Mouse (Mus musculus) hindbrain, postnatal 0 days (tissue): ENCODE data around the gene Tpm1. TPM values are rescaled to one million over a fixed set of nuclear protein-coding genes. Genes with fewer than 3 reads are reported as not detected.

ENCODE experiments used
- ATAC-seq: fragments of 200-750 bp; cut with Nextera tagmentation; 2 replicates; pipeline ENCODE4 v1.8.0; 2017; ENCODE audit warnings: mild to moderate bottlenecking, moderate TSS enrichment, moderate library complexity
- DNase-seq: peaks from one replicate; pipeline ENCODE4 v3.0.0-alpha.2; 2015; ENCODE audit warnings: low spot score
- H3K27ac ChIP-seq: fragments of 300-500 bp; sonication (generic); 2 replicates; pipeline ENCODE4 v1.5.1; 2014; ENCODE audit warnings: mild to moderate bottlenecking
- H3K27me3 ChIP-seq: fragments of 300-500 bp; sonication (generic); 2 replicates; pipeline ENCODE4 v1.6.1; 2014; ENCODE audit warnings: low read length, mixed read lengths; ENCODE audit not compliant: insufficient read depth
- H3K36me3 ChIP-seq: fragments of 300-500 bp; sonication (generic); 2 replicates; pipeline ENCODE4 v1.6.1; 2014; ENCODE audit warnings: low read length, mixed read lengths; ENCODE audit not compliant: insufficient read depth
- H3K4me1 ChIP-seq: fragments of 300-500 bp; sonication (generic); 2 replicates; pipeline ENCODE4 v1.6.1; 2014; ENCODE audit warnings: antibody characterized with exemption, low read length, mixed read lengths; ENCODE audit not compliant: insufficient read depth
- H3K4me2 ChIP-seq: fragments of 300-500 bp; sonication (generic); 2 replicates; pipeline ENCODE4 v1.6.1; 2014; ENCODE audit warnings: low read depth, mild to moderate bottlenecking, low read length, moderate library complexity, mixed read lengths
- H3K4me3 ChIP-seq: fragments of 300-500 bp; sonication (generic); 2 replicates; pipeline ENCODE4 v1.5.1; 2014; ENCODE audit warnings: low read length
- H3K9ac ChIP-seq: fragments of 300-500 bp; sonication (generic); replicated peaks from 2 replicates; pipeline ENCODE4 v1.6.1; 2014; ENCODE audit warnings: mild to moderate bottlenecking, low read length, moderate library complexity, mixed read lengths
- H3K9me3 ChIP-seq: fragments of 300-500 bp; sonication (generic); 2 replicates; pipeline ENCODE4 v1.6.1; 2016; ENCODE audit warnings: low read length, mixed read lengths
- CTCF ChIP-seq: IDR thresholded peaks from 2 replicates; pipeline ENCODE4 v1.5.1; 2016; ENCODE audit warnings: antibody characterized with exemption, control low read depth, low read depth
- WGBS: fragments of 180-500 bp; shearing (Covaris S2); extraction: QIAGEN DNeasy Blood & Tissue Kit; methylation state at CpG from one replicate; pipeline ENCODE4 v1.1.7; 2014; 5-methylcytosine and 5-hydroxymethylcytosine counted together
- polyA plus RNA-seq: library from polyadenylated mRNA; unstranded; fragments of >200 nt; fragmentation: Nextera tagmentation; extraction: Ambion mirVana; gene quantifications from 2 replicates; pipeline ENCODE4 v1.2.1, GENCODE M21; 2015
- total RNA-seq: library from RNA; depleted of rRNA; stranded (reverse); fragments of >200 nt; gene quantifications from 2 replicates; pipeline ENCODE4 v1.2.3, GENCODE M21; 2014

Gene Tpm1
- total and polyA plus RNA-seq, 2 experiments from 2014 or later = 98.8 to 177 TPM

DNA sequence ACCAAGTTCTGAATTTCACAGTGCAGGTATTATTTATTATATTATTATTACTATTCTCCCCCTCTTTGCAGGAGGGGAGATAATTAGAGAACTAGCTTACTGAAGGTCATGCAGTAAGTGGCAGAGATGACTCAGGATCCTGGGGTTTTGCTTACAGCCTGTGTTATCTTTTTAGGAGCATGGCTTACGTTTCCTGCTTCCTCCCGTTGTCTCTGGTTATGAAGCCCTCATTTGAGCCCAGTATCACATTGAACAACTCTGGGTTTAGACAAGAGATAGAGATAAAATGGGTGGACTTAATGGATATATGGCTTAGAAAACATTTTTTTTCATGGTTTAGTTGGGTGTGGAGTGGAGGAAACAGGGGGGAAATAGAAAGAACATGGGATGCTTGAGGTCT lies 35.7 kb downstream of the Tpm1 start:
- H3K4me2 ChIP-seq = no peak overlapping the region
- no peaks in the 10 kb centered on the region for H3K36me3 ChIP-seq
- H3K9ac ChIP-seq = no peak overlapping the region
- H3K27me3 ChIP-seq = no peaks in the 10 kb centered on the region
- ATAC-seq = no peak
- no peaks in the 10 kb centered on the region for H3K9me3 ChIP-seq
- no peak for DNase-seq
- WGBS = 75% methylated on average over 2 of the region's 2 CpGs
- H3K27ac ChIP-seq = no peak overlapping the region
- H3K4me3 ChIP-seq = no peak overlapping the region
- H3K4me1 ChIP-seq = no peaks in the 10 kb centered on the region
- TF ChIP-seq CTCF = no peak

DNA sequence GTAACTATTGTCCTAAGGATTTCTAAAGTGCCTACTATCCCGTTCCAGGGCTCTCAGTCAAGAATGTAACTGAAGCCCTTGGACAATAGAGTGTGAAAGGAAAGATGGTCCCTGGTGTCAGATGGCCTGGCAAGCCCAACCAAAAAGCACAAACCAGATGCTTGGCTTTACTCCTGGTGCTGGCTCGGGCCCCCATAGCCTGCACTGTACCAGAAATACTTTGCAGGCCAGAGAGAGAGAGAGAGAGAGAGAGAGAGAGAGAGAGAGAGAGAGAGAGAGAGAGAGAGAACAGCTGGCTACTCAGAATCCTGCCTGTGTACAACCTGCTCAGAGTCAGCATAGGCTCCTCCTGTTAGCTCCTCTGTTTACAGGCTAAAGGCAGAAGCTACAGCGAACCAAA lies 36.7 kb downstream of the Tpm1 start:
- Histone ChIP-seq H3K4me1 (no peaks in the 10 kb centered on the region), H3K36me3 (no peaks in the 10 kb centered on the region), H3K27ac (no peak overlapping the region), H3K9me3 (no peaks in the 10 kb centered on the region), H3K27me3 (no peaks in the 10 kb centered on the region), H3K4me2 (no peak overlapping the region), H3K9ac (no peak overlapping the region), H3K4me3 (no peak overlapping the region)
- ATAC-seq (peak; percentile 18; the same call in 1 of the 2 replicates), DNase-seq (peak; percentile 49)
- WGBS = 39% methylated on average over 3 of the region's 3 CpGs
- TF ChIP-seq CTCF = no peak

DNA sequence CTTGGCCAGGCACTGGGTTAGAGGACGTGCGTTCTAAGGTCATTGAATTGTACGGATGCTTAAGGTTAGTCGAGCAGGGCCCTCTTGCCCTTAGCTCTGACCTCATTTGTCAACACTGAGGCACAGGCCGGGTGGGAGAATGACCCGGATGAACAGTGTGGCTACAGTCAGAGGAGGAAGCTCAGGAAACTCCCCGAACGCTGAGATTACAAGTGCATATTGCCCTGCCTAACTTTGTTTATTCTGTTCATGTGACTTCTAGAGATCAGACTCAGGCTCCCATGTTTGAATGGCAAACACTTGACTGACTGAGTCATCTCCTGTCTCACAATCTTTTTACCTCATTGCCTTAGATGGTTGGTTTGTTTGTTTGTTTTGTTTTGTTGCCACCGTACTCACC lies 37.7 kb downstream of the Tpm1 start:
- Histone ChIP-seq H3K4me3 (no peak overlapping the region), H3K9ac (no peak overlapping the region), H3K36me3 (no peaks in the 10 kb centered on the region), H3K4me1 (no peaks in the 10 kb centered on the region), H3K27ac (no peak overlapping the region), H3K9me3 (no peaks in the 10 kb centered on the region), H3K4me2 (no peak overlapping the region), H3K27me3 (no peaks in the 10 kb centered on the region)
- no peak for TF ChIP-seq CTCF
- ATAC-seq (no peak), DNase-seq (no peak)
- 83% methylated on average over 9 of the region's 9 CpGs for WGBS

DNA sequence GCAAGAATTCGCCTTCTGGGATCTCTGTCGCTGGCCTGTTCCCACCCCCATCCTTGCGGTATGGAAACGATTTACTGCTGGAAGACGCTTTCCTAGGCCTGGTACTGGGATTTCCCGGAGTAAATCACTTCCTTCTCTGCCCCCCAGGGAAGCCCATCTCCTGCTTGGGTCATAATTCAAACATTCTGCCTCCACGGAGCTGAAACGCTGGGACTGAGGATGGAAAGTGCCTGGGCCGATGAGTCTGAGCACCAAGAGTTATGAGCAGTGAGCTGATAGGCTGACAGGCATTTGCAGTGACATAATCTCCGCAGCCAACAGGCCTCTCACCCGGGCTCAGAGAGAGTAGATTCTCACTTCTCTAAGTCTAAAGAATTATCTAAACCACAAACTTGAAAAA lies 40.4 kb downstream of the Tpm1 start:
- Histone ChIP-seq H3K4me1 (no peaks in the 10 kb centered on the region), H3K4me3 (no peak overlapping the region), H3K27ac (no peak overlapping the region), H3K27me3 (no peaks in the 10 kb centered on the region), H3K9ac (no peak overlapping the region), H3K36me3 (no peaks in the 10 kb centered on the region), H3K4me2 (no peak overlapping the region), H3K9me3 (no peaks in the 10 kb centered on the region)
- 50% methylated on average over 11 of the region's 11 CpGs for WGBS
- DNase-seq (no peak), ATAC-seq (no peak)
- TF ChIP-seq CTCF = no peak

DNA sequence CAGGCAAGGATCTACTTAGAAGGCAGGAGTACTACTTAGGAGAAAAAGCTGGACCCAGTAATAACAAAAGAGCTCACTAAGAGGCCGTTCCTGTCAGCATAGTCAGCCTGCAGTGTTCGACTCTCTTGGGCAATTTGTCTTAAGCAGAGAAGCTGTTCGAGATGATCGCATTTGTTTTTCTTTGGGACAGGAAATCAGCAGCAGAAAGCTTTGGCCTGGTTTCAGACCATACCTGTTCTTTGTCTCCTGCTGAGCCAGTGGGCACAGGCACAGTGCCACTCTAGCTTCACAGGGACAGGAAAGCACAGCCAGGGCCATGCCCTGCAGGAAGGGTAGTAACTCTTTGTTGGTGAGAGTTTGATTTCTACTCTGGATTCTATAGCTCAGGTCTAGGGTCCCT lies 42.8 kb downstream of the Tpm1 start:
- H3K4me3 ChIP-seq = no peak overlapping the region
- H3K4me1 ChIP-seq = no peaks in the 10 kb centered on the region
- WGBS = 71% methylated on average over 4 of the region's 4 CpGs
- H3K9ac ChIP-seq = no peak overlapping the region
- no peak for ATAC-seq
- no peaks in the 10 kb centered on the region for H3K27me3 ChIP-seq
- no peak for DNase-seq
- no peaks in the 10 kb centered on the region for H3K36me3 ChIP-seq
- no peak overlapping the region for H3K4me2 ChIP-seq
- no peak for TF ChIP-seq CTCF
- H3K9me3 ChIP-seq = no peaks in the 10 kb centered on the region
- no peak overlapping the region for H3K27ac ChIP-seq

DNA sequence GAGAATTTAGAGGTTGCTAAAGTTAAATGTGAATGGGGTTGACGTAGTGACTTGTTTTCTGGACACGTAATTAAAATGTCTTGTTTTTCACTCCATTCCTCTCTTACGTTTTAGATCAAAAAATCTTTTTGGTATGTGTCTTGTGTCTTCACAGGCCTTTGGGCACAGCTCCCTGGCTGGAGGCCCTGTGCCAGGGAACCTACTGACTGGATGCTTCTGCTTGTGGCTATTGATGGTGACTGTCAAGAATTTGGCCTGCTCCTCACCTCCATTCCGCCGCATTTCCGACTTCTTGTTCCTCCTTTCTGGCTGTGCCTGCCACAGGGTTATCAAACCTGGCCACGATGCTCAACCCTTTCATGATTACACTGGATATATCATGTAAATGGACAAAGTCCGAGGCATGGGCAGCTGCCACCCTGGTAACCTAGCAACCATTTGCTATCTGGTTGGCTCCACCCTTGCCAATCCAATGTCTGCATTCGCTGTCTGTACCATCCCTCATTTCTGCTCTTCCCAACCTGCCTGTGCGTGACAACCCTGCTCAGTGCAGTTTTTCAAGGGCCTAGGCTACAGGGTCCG lies 44.0 kb downstream of the Tpm1 start:
- no peak overlapping the region for H3K4me3 ChIP-seq
- no peaks in the 10 kb centered on the region for H3K36me3 ChIP-seq
- H3K9me3 ChIP-seq = no peaks in the 10 kb centered on the region
- WGBS = 51% methylated on average over 11 of the region's 11 CpGs
- DNase-seq (peak; percentile 71), ATAC-seq (peak; percentile 70)
- H3K27me3 ChIP-seq = no peaks in the 10 kb centered on the region
- H3K4me2 ChIP-seq = no peak overlapping the region
- H3K4me1 ChIP-seq = no peaks in the 10 kb centered on the region
- TF ChIP-seq CTCF = no peak
- no peak overlapping the region; the same call in 1 of the 2 replicates for H3K9ac ChIP-seq
- peak overlapping the region; percentile 1; the same call in 1 of the 2 replicates for H3K27ac ChIP-seq

DNA sequence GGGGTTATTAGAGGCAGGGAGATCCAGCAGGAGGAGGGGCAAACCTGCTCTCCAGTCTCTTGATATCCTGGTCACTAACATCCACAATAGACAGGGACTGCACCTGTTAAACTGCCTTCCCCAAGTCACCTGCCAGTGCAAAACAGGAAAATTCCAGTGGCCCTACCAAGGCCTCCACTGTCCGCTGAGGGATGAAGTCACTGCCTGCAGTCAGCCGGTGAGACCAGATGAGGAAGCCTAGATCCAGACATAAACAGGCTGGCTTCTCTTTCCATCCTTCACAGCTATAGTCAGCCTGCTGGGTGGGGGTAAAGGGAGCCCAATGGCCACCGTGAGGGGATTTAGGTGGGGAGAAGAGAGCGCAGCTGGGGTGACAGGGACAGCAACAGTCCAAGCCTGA lies 45.5 kb downstream of the Tpm1 start:
- Histone ChIP-seq H3K27me3 (no peaks in the 10 kb centered on the region), H3K9me3 (no peaks in the 10 kb centered on the region), H3K36me3 (no peaks in the 10 kb centered on the region), H3K9ac (no peak overlapping the region), H3K4me1 (no peaks in the 10 kb centered on the region), H3K4me3 (no peak overlapping the region), H3K27ac (no peak overlapping the region), H3K4me2 (no peak overlapping the region)
- no peak for TF ChIP-seq CTCF
- DNase-seq (no peak), ATAC-seq (0 out of 2 replicates have a peak, but pooled peaks have one; percentile 9)
- 58% methylated on average over 4 of the region's 4 CpGs for WGBS
